Mouse (Mus musculus): ENCODE measurements at regions not wholly inside any gene's neighbourhood (a gene's known extent, or its start where the extent isn't known, plus 50 kb on each side); places are given as distances from the start of the nearest gene placed in this dataset.

- Histone ChIP-seq H3K36me3 (replicated peaks in 1 of 2; ENCODE audit: control insufficient read depth in 1 of 2, insufficient read depth in 1 of 2, low read length in 1 of 2) (no peaks in the 10 kb centered on the region), H3K4me3 (replicated peaks in 1 of 3; ENCODE audit: low read depth in 2 of 3, low read length in 2 of 3, poor library complexity in 1 of 3) (no peak overlapping the region), H3K27ac (ENCODE audit: insufficient read depth, low read depth) (no peak overlapping the region), H3K79me2 (replicated peaks; ENCODE audit: control insufficient read depth, extremely low read depth, insufficient read depth, poor library complexity, severe bottlenecking) (no peaks in the 10 kb centered on the region), H3K9me3 (replicated peaks; ENCODE audit: low read length) (peaks cover 4% of the 10 kb centered on the region), H3K4me2 (ENCODE audit: insufficient read depth, low read depth, poor library complexity, severe bottlenecking) (no peak overlapping the region), H3K27me3 (replicated peaks) (no peaks in the 10 kb centered on the region), H3K4me1 (ENCODE audit: control insufficient read depth in 1 of 2, insufficient read depth in 2 of 2) (no peaks in the 10 kb centered on the region), H3K9ac (ENCODE audit: insufficient read depth, low read depth) (no peak overlapping the region)
- dilution Hi-C loops (cut with MboI; ENCODE audit: extremely low pct_ligation_motif_present, extremely low pct_unique_long_range_greater_than_20kb, low sequenced_read_pairs): no loop called here
- DNase-seq (ENCODE audit: extremely low read depth): no peak
- TF ChIP-seq RAD21 (IDR thresholded peaks at IDR 0.05; ENCODE audit: low read depth, low read length) (peak; percentile 15), SMC3 (IDR thresholded peaks at IDR 0.05; ENCODE audit: low read depth, low read length) (no peak; the same call in 1 of the 2 replicates), ZNF384 (IDR thresholded peaks at IDR 0.05; ENCODE audit: low read depth, low read length) (no peak), CTCF (conservative IDR thresholded peaks at IDR 0.05 in 1 of 2, IDR thresholded peaks at IDR 0.05 in 1 of 2; ENCODE audit: low read depth in 2 of 2, low read length in 2 of 2) (peak in 1 of 2 experiments; percentile 41; a peak in 2 of 4 replicates)
- in situ Hi-C loops (cut with MboI; ENCODE audit: low pct_ligation_motif_present, low pct_unique_long_range_greater_than_20kb, low sequenced_read_pairs): no loop called here
Observed at GRCm38 (mm10) chr14:57219643-57220042, 86.2 kb upstream of the Gjb6 start.

- in situ Hi-C loops (cut with MboI; ENCODE audit: low pct_ligation_motif_present, low pct_unique_long_range_greater_than_20kb, low sequenced_read_pairs): no loop called here
- Histone ChIP-seq H3K27me3 (replicated peaks) (no peaks in the 10 kb centered on the region), H3K4me2 (ENCODE audit: insufficient read depth, low read depth, poor library complexity, severe bottlenecking) (no peak overlapping the region), H3K79me2 (replicated peaks; ENCODE audit: control insufficient read depth, extremely low read depth, insufficient read depth, poor library complexity, severe bottlenecking) (no peaks in the 10 kb centered on the region), H3K4me3 (replicated peaks in 1 of 3; ENCODE audit: low read depth in 2 of 3, low read length in 2 of 3, poor library complexity in 1 of 3) (no peak overlapping the region), H3K9me3 (replicated peaks; ENCODE audit: low read length) (peaks cover 4% of the 10 kb centered on the region), H3K9ac (ENCODE audit: insufficient read depth, low read depth) (no peak overlapping the region), H3K36me3 (replicated peaks in 1 of 2; ENCODE audit: control insufficient read depth in 1 of 2, insufficient read depth in 1 of 2, low read length in 1 of 2) (no peaks in the 10 kb centered on the region), H3K27ac (ENCODE audit: insufficient read depth, low read depth) (no peak overlapping the region), H3K4me1 (ENCODE audit: control insufficient read depth in 1 of 2, insufficient read depth in 2 of 2) (no peaks in the 10 kb centered on the region)
- dilution Hi-C loops (cut with MboI; ENCODE audit: extremely low pct_ligation_motif_present, extremely low pct_unique_long_range_greater_than_20kb, low sequenced_read_pairs): no loop called here
- TF ChIP-seq JUND (conservative IDR thresholded peaks at IDR 0.05; ENCODE audit: low read depth, low read length) (no peak), CHD2 (IDR thresholded peaks at IDR 0.05; ENCODE audit: low read length) (no peak), IRF4 (IDR thresholded peaks at IDR 0.05; ENCODE audit: low read depth, low read length) (no peak), MAFK (IDR thresholded peaks at IDR 0.05; ENCODE audit: insufficient replicate concordance, low read length) (no peak), TBP (conservative IDR thresholded peaks at IDR 0.05; ENCODE audit: low read depth, low read length) (no peak), RCOR1 (conservative IDR thresholded peaks at IDR 0.05; ENCODE audit: low read depth, low read length) (no peak), MXI1 (IDR thresholded peaks at IDR 0.05; ENCODE audit: low read depth, low read length) (no peak), ZC3H11A (IDR thresholded peaks at IDR 0.05; ENCODE audit: low read depth, low read length) (no peak), CTCF (conservative IDR thresholded peaks at IDR 0.05 in 1 of 2, IDR thresholded peaks at IDR 0.05 in 1 of 2; ENCODE audit: low read depth in 2 of 2, low read length in 2 of 2) (no peak), MAX (IDR thresholded peaks at IDR 0.05; ENCODE audit: low read length) (no peak), MYC (IDR thresholded peaks at IDR 0.05; ENCODE audit: low read depth, low read length) (no peak), KAT2A (IDR thresholded peaks at IDR 0.05; ENCODE audit: insufficient replicate concordance, low read length) (no peak), GABPA (IDR thresholded peaks at IDR 0.05; ENCODE audit: insufficient replicate concordance, low read depth, low read length) (no peak), MEF2A (IDR thresholded peaks at IDR 0.05; ENCODE audit: borderline replicate concordance, low read depth, low read length) (no peak), MAZ (IDR thresholded peaks at IDR 0.05; ENCODE audit: low read depth, low read length) (no peak), E2F4 (IDR thresholded peaks at IDR 0.05; ENCODE audit: insufficient replicate concordance, low read depth, low read length) (no peak), ZMIZ1 (IDR thresholded peaks at IDR 0.05; ENCODE audit: low read depth, low read length) (no peak), SMC3 (IDR thresholded peaks at IDR 0.05; ENCODE audit: low read depth, low read length) (no peak), HCFC1 (IDR thresholded peaks at IDR 0.05; ENCODE audit: low read depth, low read length) (no peak), JUN (IDR thresholded peaks at IDR 0.05; ENCODE audit: insufficient read depth, low read depth, low read length) (no peak)
- no peak for DNase-seq (ENCODE audit: extremely low read depth)
Observed at GRCm38 (mm10) chr14:57219097-57219618, 85.7 kb upstream of the Gjb6 start.
